Mouse (Mus musculus) kidney, embryonic 15.5 days (tissue): ENCODE results near the gene Eif3j1. TPM values are rescaled to one million over a fixed set of nuclear protein-coding genes. Genes with fewer than 3 reads are reported as not detected.
"Not testable (repeated sequence)": the region's sequence is repeated elsewhere in the genome, so short reads cannot be mapped to it uniquely, and the experiment has no call there.

Source experiments
- ATAC-seq: fragments of 200-750 bp; cut with Nextera tagmentation; replicated peaks from 2 replicates; pipeline ENCODE4 v1.8.0; 2017; ENCODE audit warnings: moderate TSS enrichment; ENCODE audit not compliant: low FRiP score
- H3K27ac ChIP-seq: fragments of 300-500 bp; sonication (generic); 2 replicates; pipeline ENCODE4 v1.5.1; 2015; ENCODE audit warnings: mild to moderate bottlenecking, inconsistent platforms
- H3K27me3 ChIP-seq: fragments of 300-500 bp; sonication (generic); 2 replicates; pipeline ENCODE4 v1.6.1; 2015; ENCODE audit warnings: inconsistent platforms
- H3K36me3 ChIP-seq: fragments of 300-500 bp; sonication (generic); 2 replicates; pipeline ENCODE4 v1.6.1; 2015; ENCODE audit warnings: inconsistent platforms
- H3K4me1 ChIP-seq: fragments of 300-500 bp; sonication (generic); 2 replicates; pipeline ENCODE4 v1.6.1; 2015; ENCODE audit warnings: inconsistent platforms
- H3K4me2 ChIP-seq: fragments of 300-500 bp; sonication (generic); 2 replicates; pipeline ENCODE4 v1.6.1; 2015; ENCODE audit warnings: moderate library complexity, mild to moderate bottlenecking, inconsistent platforms
- H3K4me3 ChIP-seq: fragments of 300-500 bp; sonication (generic); replicated peaks from 2 replicates; pipeline ENCODE4 v1.5.1; 2015; ENCODE audit warnings: mild to moderate bottlenecking, inconsistent platforms
- H3K9ac ChIP-seq: fragments of 300-500 bp; sonication (generic); 2 replicates; pipeline ENCODE4 v1.6.1; 2015; ENCODE audit warnings: mild to moderate bottlenecking, inconsistent platforms
- H3K9me3 ChIP-seq: fragments of 300-500 bp; sonication (generic); replicated peaks from 2 replicates; pipeline ENCODE4 v1.6.1; 2016; ENCODE audit warnings: inconsistent platforms
- WGBS: fragments of 180-500 bp; shearing (Covaris S2); methylation state at CpG from one replicate; pipeline ENCODE4 v1.1.7; 2015; ENCODE audit warnings: mixed read lengths; 5-methylcytosine and 5-hydroxymethylcytosine counted together
- polyA plus RNA-seq: library from polyadenylated mRNA; unstranded; fragments of >200 nt; fragmentation: Nextera tagmentation; extraction: Ambion mirVana; gene quantifications from 2 replicates; pipeline ENCODE4 v1.2.1, GENCODE M21; 2015

Gene Eif3j1
- polyA plus RNA-seq, 1 experiment from 2014 or later = 12.5 TPM

DNA sequence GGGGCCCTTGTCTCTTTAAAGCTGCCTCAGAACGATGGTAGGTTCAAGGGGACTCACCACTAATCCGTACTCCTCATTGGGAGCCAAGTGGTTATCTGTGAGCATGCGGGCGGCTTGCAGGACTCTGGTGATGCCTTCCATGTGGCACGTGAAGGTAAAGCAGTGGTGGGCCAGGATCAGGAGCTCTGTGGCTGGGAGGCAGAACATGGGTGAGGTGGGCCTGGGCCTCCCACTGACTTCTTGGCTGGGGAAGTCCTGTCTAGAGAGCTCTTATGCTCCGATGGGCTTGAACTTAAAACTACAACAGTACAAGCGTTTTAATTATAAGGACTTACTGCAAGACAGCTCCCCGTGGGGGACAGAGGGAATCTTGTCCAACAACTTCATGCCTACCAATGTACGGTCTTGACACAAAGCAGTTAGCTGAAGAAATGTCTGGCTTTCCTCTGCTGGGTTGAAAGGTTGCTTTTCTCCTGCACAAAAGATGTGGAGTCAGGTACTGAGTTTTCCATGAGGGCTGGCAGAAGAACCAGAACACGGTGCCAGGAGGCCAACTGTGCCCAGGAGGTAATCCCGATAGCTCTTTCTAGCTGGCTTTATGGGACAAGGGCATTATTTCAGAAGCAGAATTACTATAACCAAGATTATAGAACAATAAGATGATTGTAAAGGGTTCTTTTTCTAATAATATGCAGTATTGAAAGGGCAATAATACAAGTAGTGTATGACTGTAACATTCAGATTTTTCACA is 31.2 kb downstream of the Eif3j1 start:
- no peak overlapping the region for H3K27ac ChIP-seq
- 92% methylated on average over 11 of the region's 11 CpGs for WGBS
- no peak overlapping the region for H3K4me3 ChIP-seq
- peaks cover 66% of the 10 kb centered on the region for H3K36me3 ChIP-seq
- H3K9me3 ChIP-seq = no peaks in the 10 kb centered on the region
- no peak overlapping the region for H3K9ac ChIP-seq
- ATAC-seq = no peak
- no peak overlapping the region for H3K4me2 ChIP-seq
- no peaks in the 10 kb centered on the region for H3K27me3 ChIP-seq
- no peaks in the 10 kb centered on the region for H3K4me1 ChIP-seq

DNA sequence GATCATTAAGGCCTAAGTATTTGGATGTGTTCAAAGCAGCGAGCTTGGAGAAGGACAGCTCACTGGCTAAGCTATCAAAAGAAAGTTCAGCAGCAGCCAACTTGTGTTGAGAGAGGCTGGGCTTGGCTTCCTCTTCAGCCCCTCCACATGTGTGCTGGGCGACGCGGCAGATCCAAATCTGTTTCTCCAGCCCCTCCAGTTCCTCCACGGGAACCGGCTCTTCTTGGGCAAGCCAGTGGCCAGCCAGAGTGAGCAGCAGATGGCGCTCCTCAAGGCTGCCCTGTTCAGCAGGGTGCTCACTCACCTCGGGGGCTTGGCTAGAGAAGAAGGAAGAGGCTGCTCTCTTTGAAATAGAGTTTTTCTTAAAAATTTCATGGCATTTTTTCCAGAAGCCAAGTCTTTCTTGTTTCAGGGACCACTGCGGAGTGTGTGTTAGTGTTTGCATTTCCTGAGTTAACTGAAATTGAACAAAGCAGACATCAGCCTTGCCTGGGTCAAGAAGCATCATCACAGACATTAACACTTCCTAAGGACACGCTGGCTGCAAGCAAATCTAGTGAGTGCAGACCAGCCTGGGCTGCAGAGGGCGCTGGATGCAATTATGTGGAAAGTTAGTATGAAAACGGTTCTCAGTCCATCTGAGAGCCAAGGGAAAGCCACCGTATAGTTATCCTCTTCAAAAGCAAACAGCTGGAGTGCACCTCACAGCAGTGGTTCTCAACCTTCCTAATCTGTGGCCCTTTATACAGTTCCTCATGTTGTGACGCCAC is 37.0 kb downstream of the Eif3j1 start:
- H3K9ac ChIP-seq = no peak overlapping the region
- H3K4me1 ChIP-seq = no peaks in the 10 kb centered on the region
- H3K4me3 ChIP-seq = no peak overlapping the region
- no peaks in the 10 kb centered on the region for H3K9me3 ChIP-seq
- peaks cover 53% of the 10 kb centered on the region for H3K36me3 ChIP-seq
- ATAC-seq = no peak
- no peaks in the 10 kb centered on the region for H3K27me3 ChIP-seq
- no peak overlapping the region for H3K4me2 ChIP-seq
- 50% methylated on average over 14 of the region's 14 CpGs for WGBS
- H3K27ac ChIP-seq = no peak overlapping the region

DNA sequence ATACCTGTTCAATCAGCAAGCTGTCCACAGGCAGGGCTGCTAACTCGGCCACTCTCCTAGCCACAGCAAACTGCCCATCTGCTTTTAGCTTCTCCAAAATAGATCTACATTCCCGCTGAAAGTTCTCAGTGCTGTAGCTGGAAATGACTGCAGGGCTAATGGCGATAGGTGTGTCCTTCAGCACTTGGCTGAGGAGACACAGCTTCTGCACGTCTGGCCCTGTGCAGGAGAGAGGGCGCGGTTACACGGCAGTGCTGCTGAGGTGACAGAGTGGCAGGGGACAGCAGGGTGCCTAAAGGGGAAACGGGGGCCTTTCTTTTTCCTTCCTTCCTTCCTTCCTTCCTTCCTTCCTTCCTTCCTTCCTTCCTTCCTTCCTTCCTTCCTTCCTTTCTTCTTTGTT is 37.9 kb downstream of the Eif3j1 start:
- ATAC-seq = no peak
- no peak overlapping the region for H3K27ac ChIP-seq

DNA sequence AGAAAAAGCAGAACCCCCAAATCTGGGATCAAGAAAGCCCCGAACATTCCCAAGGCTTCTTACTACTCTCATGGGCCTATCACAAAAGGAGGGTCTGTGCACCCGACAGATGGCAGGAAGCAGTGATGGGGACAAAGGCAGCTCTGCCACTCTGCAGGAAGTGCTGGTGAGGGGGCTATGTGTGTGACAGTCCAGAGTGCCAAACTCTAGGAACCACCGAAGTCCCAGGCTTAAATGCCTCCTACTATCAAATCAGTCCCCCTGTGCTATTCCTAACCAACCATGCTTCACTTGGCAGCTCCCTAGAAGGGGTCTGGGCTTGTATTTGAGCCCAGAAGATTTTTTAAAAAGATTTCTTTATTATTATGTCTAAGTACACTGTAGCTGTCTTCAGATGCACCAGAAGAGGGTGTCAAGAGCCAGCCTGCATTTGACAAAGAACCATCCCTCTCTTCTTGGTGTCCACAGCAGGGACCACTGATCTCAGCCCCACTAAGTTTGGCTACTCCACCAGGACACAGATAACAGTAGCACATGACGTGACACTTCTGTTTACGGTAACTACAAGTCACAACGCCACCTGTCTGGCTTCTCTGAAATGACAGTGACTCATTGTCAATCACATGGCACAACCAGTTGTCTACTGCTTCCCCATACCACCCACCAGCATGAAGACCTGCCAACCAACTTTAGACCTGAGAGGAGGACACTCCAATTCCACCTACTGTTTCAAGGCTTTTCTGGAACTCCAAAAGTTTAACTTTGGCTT is 41.0 kb downstream of the Eif3j1 start:
- no peaks in the 10 kb centered on the region for H3K27me3 ChIP-seq
- H3K4me3 ChIP-seq = no peak overlapping the region
- no peaks in the 10 kb centered on the region for H3K4me1 ChIP-seq
- H3K4me2 ChIP-seq = no peak overlapping the region
- H3K27ac ChIP-seq = no peak overlapping the region
- H3K9ac ChIP-seq = no peak overlapping the region
- H3K36me3 ChIP-seq = peaks cover 52% of the 10 kb centered on the region
- no peak for ATAC-seq
- H3K9me3 ChIP-seq = no peaks in the 10 kb centered on the region
- 89% methylated on average over 6 of the region's 6 CpGs for WGBS

More for the DNA sequence above, 37.9 kb downstream of the Eif3j1 start:
- no peaks in the 10 kb centered on the region for H3K9me3 ChIP-seq
- peaks cover 52% of the 10 kb centered on the region for H3K36me3 ChIP-seq
- H3K4me2 ChIP-seq = no peak overlapping the region
- WGBS = 48% methylated on average over 8 of the region's 8 CpGs
- H3K27me3 ChIP-seq = no peaks in the 10 kb centered on the region
- H3K4me1 ChIP-seq = no peaks in the 10 kb centered on the region
- H3K4me3 ChIP-seq = no peak overlapping the region
- no peak overlapping the region for H3K9ac ChIP-seq

DNA sequence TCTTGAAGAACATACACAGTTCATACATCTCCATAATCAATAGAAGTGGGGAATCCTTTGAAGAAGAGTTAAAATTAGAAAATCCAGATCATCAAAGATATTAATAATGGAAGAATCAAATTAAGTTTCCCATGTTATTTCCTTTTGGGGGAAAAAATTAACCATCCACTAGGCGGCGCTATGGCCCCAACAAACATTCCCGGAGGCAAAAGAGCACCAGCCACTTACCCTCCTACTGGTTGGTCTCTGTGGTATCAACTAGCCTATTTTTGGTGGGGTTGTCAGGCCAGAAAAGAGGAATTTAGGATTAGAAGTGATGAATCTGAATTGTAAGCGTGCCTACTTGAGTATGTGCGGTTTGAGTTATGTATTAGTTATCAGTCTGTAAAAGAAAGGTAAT is 41.6 kb downstream of the Eif3j1 start:
- Histone ChIP-seq H3K36me3 (peaks cover 51% of the 10 kb centered on the region), H3K27ac (no peak overlapping the region), H3K27me3 (no peaks in the 10 kb centered on the region), H3K9me3 (no peaks in the 10 kb centered on the region), H3K4me1 (no peaks in the 10 kb centered on the region), H3K4me2 (no peak overlapping the region), H3K9ac (no peak overlapping the region), H3K4me3 (no peak overlapping the region)
- 43% methylated on average over 5 of the region's 5 CpGs for WGBS
- no peak for ATAC-seq

DNA sequence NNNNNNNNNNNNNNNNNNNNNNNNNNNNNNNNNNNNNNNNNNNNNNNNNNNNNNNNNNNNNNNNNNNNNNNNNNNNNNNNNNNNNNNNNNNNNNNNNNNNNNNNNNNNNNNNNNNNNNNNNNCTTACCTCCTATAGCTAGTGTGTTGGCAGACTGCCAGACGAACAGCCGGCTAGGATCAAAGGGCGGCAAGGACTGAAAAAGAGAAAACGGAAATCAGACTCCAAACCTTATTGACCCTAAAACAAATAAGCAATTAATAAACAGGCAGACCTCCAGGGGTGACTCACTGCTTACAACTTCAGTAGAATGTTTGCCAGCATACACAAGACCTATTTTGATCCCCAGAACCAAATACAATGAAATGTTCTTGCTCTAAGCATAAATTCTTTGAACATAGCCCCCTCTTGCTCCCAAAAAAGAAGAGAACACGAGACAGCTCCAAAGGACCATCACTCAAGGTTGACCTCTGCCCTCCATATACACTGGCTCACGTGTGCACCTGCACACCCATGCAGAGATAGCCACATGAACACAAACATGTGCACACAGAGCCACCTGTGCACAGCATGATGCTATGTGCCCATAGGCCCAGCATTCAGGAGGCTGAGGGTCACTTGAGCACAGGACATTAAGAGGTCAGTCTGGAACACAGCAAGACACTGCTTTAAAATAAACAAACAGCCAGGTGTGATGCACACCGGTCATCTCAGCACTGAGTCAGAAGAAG is 53.5 kb downstream of the Eif3j1 start:
- no peak overlapping the region for H3K4me3 ChIP-seq
- WGBS = 31% methylated on average over 7 of the region's 7 CpGs
- 0 out of 2 replicates have a peak overlapping the region, but pooled peaks have one; percentile 27 for H3K27ac ChIP-seq
- 0 out of 2 replicates have a peak, but pooled peaks have one; percentile 46 for ATAC-seq
- H3K9me3 ChIP-seq = no peaks in the 10 kb centered on the region
- H3K27me3 ChIP-seq = no peaks in the 10 kb centered on the region
- H3K9ac ChIP-seq = no peak overlapping the region
- H3K4me1 ChIP-seq = peaks cover 6% of the 10 kb centered on the region
- H3K4me2 ChIP-seq = no peak overlapping the region
- peaks cover 70% of the 10 kb centered on the region for H3K36me3 ChIP-seq

DNA sequence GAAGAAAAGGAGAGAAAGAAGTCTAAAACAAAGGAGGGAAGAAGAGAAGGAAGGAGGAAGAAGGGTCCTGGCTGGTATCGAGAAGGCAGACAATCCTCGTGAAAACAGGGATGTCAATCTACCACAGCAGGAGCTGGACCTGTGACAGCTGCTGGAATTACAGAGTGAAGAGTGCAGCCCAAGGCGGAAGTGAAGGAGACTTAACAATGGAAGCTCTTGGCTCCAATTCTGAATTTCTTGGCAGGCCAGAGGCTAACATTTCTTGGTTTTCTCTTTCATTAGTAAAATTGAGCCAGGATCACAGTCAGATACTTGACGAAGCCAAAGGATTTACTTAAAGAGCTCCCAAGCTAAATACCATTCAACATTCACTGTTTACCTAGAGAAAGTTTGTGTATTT is 58.1 kb downstream of the Eif3j1 start:
- Histone ChIP-seq H3K36me3 (peaks cover 78% of the 10 kb centered on the region), H3K27me3 (no peaks in the 10 kb centered on the region), H3K9me3 (no peaks in the 10 kb centered on the region), H3K9ac (no peak overlapping the region), H3K4me3 (no peak overlapping the region), H3K4me2 (no peak overlapping the region), H3K27ac (no peak overlapping the region), H3K4me1 (peaks cover 6% of the 10 kb centered on the region)
- ATAC-seq = no peak
- 80% methylated on average over 4 of the region's 4 CpGs for WGBS

DNA sequence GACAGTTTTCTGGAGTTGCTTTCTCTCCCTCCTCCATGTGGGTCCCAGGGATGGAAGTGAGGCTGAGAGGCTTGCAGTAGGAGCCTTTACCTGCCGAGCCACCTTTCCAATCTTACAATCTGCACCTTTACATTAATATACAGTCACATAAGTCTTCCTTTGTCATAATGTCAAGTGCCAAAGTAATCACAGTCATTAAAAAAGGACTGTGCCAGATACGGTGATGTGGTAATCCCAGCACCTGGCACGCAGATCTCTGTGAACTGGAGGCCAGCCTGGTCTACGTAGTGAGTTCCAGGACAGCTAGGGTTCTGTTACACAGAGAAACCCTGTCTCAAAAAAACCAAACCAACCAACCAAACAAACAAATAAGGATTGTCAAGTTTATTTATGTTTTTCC is 65.5 kb downstream of the Eif3j1 start:
- H3K4me2 ChIP-seq = no peak overlapping the region
- no peaks in the 10 kb centered on the region for H3K4me1 ChIP-seq
- H3K27me3 ChIP-seq = no peaks in the 10 kb centered on the region
- no peak overlapping the region for H3K4me3 ChIP-seq
- H3K27ac ChIP-seq = no peak overlapping the region
- no peak for ATAC-seq
- no peaks in the 10 kb centered on the region for H3K9me3 ChIP-seq
- H3K9ac ChIP-seq = no peak overlapping the region
- 96% methylated on average over 4 of the region's 4 CpGs for WGBS
- peaks cover 93% of the 10 kb centered on the region for H3K36me3 ChIP-seq

DNA sequence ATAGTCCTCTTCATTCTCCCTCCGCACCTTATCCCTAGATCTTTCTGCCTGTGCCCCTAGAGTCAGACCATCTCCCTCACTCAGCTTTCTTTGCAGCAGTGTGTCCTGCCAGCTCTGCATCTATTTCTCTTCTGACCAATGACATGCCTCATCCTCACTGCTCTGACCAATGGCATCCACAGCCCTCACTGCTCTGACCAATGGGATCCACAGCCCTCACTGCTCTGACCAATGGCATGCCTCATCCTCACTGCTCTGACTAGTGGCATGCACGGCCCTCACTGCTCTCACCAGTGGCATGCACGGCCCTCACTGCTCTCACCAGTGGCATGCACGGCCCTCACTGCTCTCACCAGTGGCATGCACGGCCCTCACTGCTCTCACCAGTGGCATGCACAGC is 69.3 kb downstream of the Eif3j1 start:
- ATAC-seq, H3K4me2 ChIP-seq, H3K9me3 ChIP-seq, H3K4me1 ChIP-seq, H3K27ac ChIP-seq, H3K9ac ChIP-seq, H3K4me3 ChIP-seq, H3K27me3 ChIP-seq: not testable (repeated sequence)
- 84% methylated on average over 5 of the region's 5 CpGs for WGBS
- H3K36me3 ChIP-seq = peaks cover 92% of the 10 kb centered on the region

DNA sequence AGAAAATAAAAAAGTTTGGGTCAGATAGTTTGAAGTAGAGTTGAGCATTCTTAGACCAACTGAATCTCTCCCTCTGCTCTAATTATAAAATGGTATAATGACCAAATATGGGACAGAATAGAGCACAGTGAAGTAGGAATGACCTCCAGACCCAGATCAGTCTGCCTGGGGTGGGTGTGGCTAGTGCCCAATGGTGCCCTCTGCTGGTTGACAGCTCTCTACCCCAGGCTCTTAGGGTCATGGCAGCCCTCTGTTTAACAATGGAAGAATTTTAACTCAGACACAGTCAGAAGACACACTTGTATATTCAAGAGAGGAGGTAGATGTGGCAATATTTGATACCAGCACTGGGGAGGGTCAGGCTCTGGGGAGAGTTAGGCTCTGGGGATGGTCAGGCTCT is 73.7 kb downstream of the Eif3j1 start:
- no peaks in the 10 kb centered on the region for H3K4me1 ChIP-seq
- no peaks in the 10 kb centered on the region for H3K27me3 ChIP-seq
- H3K4me2 ChIP-seq = no peak overlapping the region
- H3K9ac ChIP-seq = no peak overlapping the region
- H3K36me3 ChIP-seq = peaks cover 76% of the 10 kb centered on the region
- no peaks in the 10 kb centered on the region for H3K9me3 ChIP-seq
- no peak for ATAC-seq
- no peak overlapping the region for H3K4me3 ChIP-seq
- H3K27ac ChIP-seq = no peak overlapping the region
